Mouse (Mus musculus): ENCODE measurements at regions not wholly inside any gene's neighbourhood (a gene's known extent, or its start where the extent isn't known, plus 50 kb on each side); places are given as distances from the start of the nearest gene placed in this dataset.
A peak's percentile ranks its signal among the peaks of the same experiment; 100 is the strongest.

GRCm38 (mm10) chr7:65244936-65245335 is 88.6 kb upstream of the Fam189a1 start:
- peak in 1 of 2 experiments; percentile 9 for DNase-seq (ENCODE audit: low spot score in 2 of 2)

- DNase-seq (ENCODE audit: low spot score in 2 of 2), result peak in 1 of 2 experiments; percentile 13
Observed at GRCm38 (mm10) chr7:65241208-65241607, 84.8 kb upstream of the Fam189a1 start.

GRCm38 (mm10) chr7:65235701-65236100 is 79.3 kb upstream of the Fam189a1 start:
- DNase-seq (ENCODE audit: low spot score in 2 of 2), result peak in 1 of 2 experiments; percentile 39

- DNase-seq (ENCODE audit: low spot score in 2 of 2), result no peak
Observed at GRCm38 (mm10) chr7:65233681-65234080, 77.3 kb upstream of the Fam189a1 start.

GRCm38 (mm10) chr7:65229306-65229705 is 72.9 kb upstream of the Fam189a1 start:
- DNase-seq (ENCODE audit: low spot score in 2 of 2), result no peak

- no peak for DNase-seq (ENCODE audit: low spot score in 2 of 2)
Observed at GRCm38 (mm10) chr7:65226218-65226617, 69.8 kb upstream of the Fam189a1 start.

- no peak for DNase-seq (ENCODE audit: low spot score in 2 of 2)
Observed at GRCm38 (mm10) chr7:65213216-65213925, 57.0 kb upstream of the Fam189a1 start.

- no peak for DNase-seq (ENCODE audit: low spot score in 2 of 2)
Observed at GRCm38 (mm10) chr7:65207240-65207639, 50.9 kb upstream of the Fam189a1 start.
